Mouse (Mus musculus) olfactory bulb, adult 2 months (tissue): Measurements from ENCODE around the gene Upp1.

Experiments used
- CTCF ChIP-seq: fragments of 200-500 bp; IDR thresholded peaks from 2 replicates; pipeline ENCODE4 v1.5.1; 2012; ENCODE audit warnings: low read depth, mild to moderate bottlenecking, low read length, moderate library complexity; ENCODE audit not compliant: insufficient read depth
- POLR2A ChIP-seq: fragments of 200-500 bp; IDR thresholded peaks from 2 replicates; pipeline ENCODE4 v1.6.1; 2012; ENCODE audit warnings: mild to moderate bottlenecking, low read depth, low read length, moderate library complexity; ENCODE audit not compliant: insufficient read depth

GRCm38 (mm10) chr11:9146683-9147082, 28.8 kb downstream of the Upp1 start:
- TF ChIP-seq CTCF (no peak), POLR2A (no peak)
